Mouse (Mus musculus) hindbrain, embryonic 16.5 days (tissue): ENCODE measurements at regions not wholly inside any gene's neighbourhood (a gene's known extent, or its start where the extent isn't known, plus 50 kb on each side); places are given as distances from the start of the nearest gene placed in this dataset.

Experiments used
- ATAC-seq: fragments of 200-750 bp; cut with Nextera tagmentation; 2 replicates; pipeline ENCODE4 v1.8.0; 2017; ENCODE audit warnings: moderate TSS enrichment, moderate library complexity
- H3K27ac ChIP-seq: fragments of 300-500 bp; sonication (generic); 2 replicates; pipeline ENCODE4 v1.5.1; 2014; ENCODE audit warnings: low read depth, mild to moderate bottlenecking, control low read depth, low read length, moderate library complexity
- H3K27me3 ChIP-seq: fragments of 300-500 bp; sonication (generic); replicated peaks from 2 replicates; pipeline ENCODE4 v1.6.1; 2014; ENCODE audit warnings: low read length; ENCODE audit not compliant: control insufficient read depth, insufficient read depth
- H3K36me3 ChIP-seq: fragments of 300-500 bp; sonication (generic); 2 replicates; pipeline ENCODE4 v1.6.1; 2014; ENCODE audit warnings: mild to moderate bottlenecking, low read length, moderate library complexity, mixed read lengths; ENCODE audit not compliant: control insufficient read depth, insufficient read depth
- H3K4me1 ChIP-seq: fragments of 300-500 bp; sonication (generic); 2 replicates; pipeline ENCODE4 v1.6.1; 2014; ENCODE audit warnings: low read depth, low read length; ENCODE audit not compliant: control insufficient read depth, insufficient read depth
- H3K4me2 ChIP-seq: fragments of 300-500 bp; sonication (generic); 2 replicates; pipeline ENCODE4 v1.6.1; 2014; ENCODE audit warnings: mild to moderate bottlenecking, low read length, control low read depth, moderate library complexity
- H3K4me3 ChIP-seq: fragments of 300-500 bp; sonication (generic); 2 replicates; pipeline ENCODE4 v1.5.1; 2014; ENCODE audit warnings: mild to moderate bottlenecking, low read length, control low read depth, moderate library complexity
- H3K9ac ChIP-seq: fragments of 300-500 bp; sonication (generic); 2 replicates; pipeline ENCODE4 v1.6.1; 2014; ENCODE audit warnings: low read depth, mild to moderate bottlenecking, control low read depth, low read length, moderate library complexity
- H3K9me3 ChIP-seq: fragments of 300-500 bp; sonication (generic); 2 replicates; pipeline ENCODE4 v1.6.1; 2014; ENCODE audit warnings: mild to moderate bottlenecking, low read length, moderate library complexity; ENCODE audit not compliant: control insufficient read depth
- WGBS: fragments of 180-500 bp; shearing (Covaris S2); extraction: QIAGEN DNeasy Blood & Tissue Kit; methylation state at CpG from one replicate; pipeline ENCODE4 v1.1.7; 2014; 5-methylcytosine and 5-hydroxymethylcytosine counted together

DNA sequence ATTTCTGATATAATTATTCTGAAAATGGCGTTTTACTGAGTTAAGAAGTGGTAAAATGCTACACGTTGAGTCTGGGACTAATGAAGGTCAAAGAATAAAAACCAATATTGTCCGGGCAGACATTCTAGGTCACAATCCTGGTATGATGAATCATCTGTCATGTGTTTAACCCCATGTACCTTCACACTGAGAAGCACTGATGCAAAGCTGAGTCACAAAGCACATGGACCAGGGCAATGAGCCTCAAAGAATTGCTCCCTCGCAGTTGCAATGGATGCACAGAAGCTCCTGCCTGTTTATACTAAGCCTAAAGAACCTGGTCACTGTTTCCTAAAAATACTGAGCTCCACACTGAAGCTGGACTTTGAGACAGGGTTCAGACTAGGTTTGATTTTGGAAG is 221.3 kb upstream of the Rsrc1 start:
- Histone ChIP-seq H3K4me1 (no peaks in the 10 kb centered on the region), H3K4me3 (no peak overlapping the region)
- WGBS, result 88% methylated on average over 4 of the region's 4 CpGs

DNA sequence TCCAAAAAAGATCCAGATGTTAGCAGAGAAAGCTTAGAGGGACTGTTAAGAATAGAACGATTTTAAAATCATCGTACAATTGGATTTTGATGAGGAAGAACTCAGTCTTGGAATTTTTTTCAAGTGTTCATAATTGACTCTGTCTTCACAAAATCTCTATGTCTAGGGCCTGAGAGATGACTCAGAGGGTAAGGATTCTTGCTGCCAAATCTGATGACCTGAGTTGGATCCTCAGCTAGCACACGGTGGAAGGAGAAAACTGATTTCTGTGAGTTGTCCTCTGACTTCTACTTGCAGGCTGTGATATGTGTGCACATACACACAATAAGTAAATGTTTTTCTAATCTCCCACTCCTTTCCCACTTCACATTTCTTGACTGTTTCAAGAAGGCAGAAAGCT is 218.7 kb upstream of the Rsrc1 start:
- H3K4me1 ChIP-seq, result no peaks in the 10 kb centered on the region
- no peak overlapping the region for H3K9ac ChIP-seq
- WGBS, result 86% methylated on average over 3 of the region's 3 CpGs
- H3K4me3 ChIP-seq, result no peak overlapping the region
- H3K27me3 ChIP-seq, result no peaks in the 10 kb centered on the region
- ATAC-seq, result no peak
- H3K9me3 ChIP-seq, result no peaks in the 10 kb centered on the region
- no peak overlapping the region for H3K27ac ChIP-seq
- no peak overlapping the region for H3K4me2 ChIP-seq
- no peaks in the 10 kb centered on the region for H3K36me3 ChIP-seq

More for the DNA sequence above, 221.3 kb upstream of the Rsrc1 start:
- Histone ChIP-seq H3K27me3 (no peaks in the 10 kb centered on the region), H3K36me3 (no peaks in the 10 kb centered on the region), H3K9ac (no peak overlapping the region), H3K9me3 (no peaks in the 10 kb centered on the region), H3K27ac (no peak overlapping the region), H3K4me2 (no peak overlapping the region)
- no peak for ATAC-seq

- no peak overlapping the region for H3K27ac ChIP-seq
- H3K9me3 ChIP-seq, result 0 out of 2 replicates have a peak, but pooled peaks cover 2% of the 10 kb centered on the region
- H3K9ac ChIP-seq, result no peak overlapping the region
- H3K4me3 ChIP-seq, result no peak overlapping the region
- no peaks in the 10 kb centered on the region for H3K27me3 ChIP-seq
- 34% methylated on average over 12 of the region's 12 CpGs for WGBS
- H3K36me3 ChIP-seq, result no peaks in the 10 kb centered on the region
- no peaks in the 10 kb centered on the region for H3K4me1 ChIP-seq
- H3K4me2 ChIP-seq, result 0 out of 2 replicates have a peak overlapping the region, but pooled peaks have one; percentile 15
- peak; percentile 73 for ATAC-seq
Observed at GRCm38 (mm10) chr3:66797351-66798010, 183.7 kb upstream of the Rsrc1 start.

- Histone ChIP-seq H3K36me3 (no peaks in the 10 kb centered on the region), H3K4me3 (no peak overlapping the region), H3K27me3 (no peaks in the 10 kb centered on the region), H3K4me1 (no peaks in the 10 kb centered on the region), H3K9me3 (0 out of 2 replicates have a peak, but pooled peaks cover 2% of the 10 kb centered on the region), H3K4me2 (no peak overlapping the region), H3K27ac (no peak overlapping the region), H3K9ac (no peak overlapping the region)
- ATAC-seq, result no peak
- WGBS, result 78% methylated on average over 5 of the region's 5 CpGs
Observed at GRCm38 (mm10) chr3:66798292-66798691, 182.9 kb upstream of the Rsrc1 start.

- WGBS, result 82% methylated on average over 5 of the region's 5 CpGs
- no peak overlapping the region for H3K4me2 ChIP-seq
- H3K27ac ChIP-seq, result no peak overlapping the region
- H3K4me1 ChIP-seq, result no peaks in the 10 kb centered on the region
- no peak overlapping the region for H3K4me3 ChIP-seq
- H3K9ac ChIP-seq, result no peak overlapping the region
- H3K27me3 ChIP-seq, result no peaks in the 10 kb centered on the region
- no peak for ATAC-seq
- no peaks in the 10 kb centered on the region for H3K9me3 ChIP-seq
- no peaks in the 10 kb centered on the region for H3K36me3 ChIP-seq
Observed at GRCm38 (mm10) chr3:66802538-66802937, 178.7 kb upstream of the Rsrc1 start.

GRCm38 (mm10) chr3:66806176-66806575 is 175.0 kb upstream of the Rsrc1 start:
- Histone ChIP-seq H3K4me2 (no peak overlapping the region), H3K27ac (no peak overlapping the region), H3K27me3 (no peaks in the 10 kb centered on the region), H3K9ac (no peak overlapping the region), H3K9me3 (no peaks in the 10 kb centered on the region), H3K4me3 (no peak overlapping the region), H3K36me3 (no peaks in the 10 kb centered on the region), H3K4me1 (no peaks in the 10 kb centered on the region)
- ATAC-seq, result no peak
- 70% methylated on average over 1 of the region's 1 CpGs for WGBS

DNA sequence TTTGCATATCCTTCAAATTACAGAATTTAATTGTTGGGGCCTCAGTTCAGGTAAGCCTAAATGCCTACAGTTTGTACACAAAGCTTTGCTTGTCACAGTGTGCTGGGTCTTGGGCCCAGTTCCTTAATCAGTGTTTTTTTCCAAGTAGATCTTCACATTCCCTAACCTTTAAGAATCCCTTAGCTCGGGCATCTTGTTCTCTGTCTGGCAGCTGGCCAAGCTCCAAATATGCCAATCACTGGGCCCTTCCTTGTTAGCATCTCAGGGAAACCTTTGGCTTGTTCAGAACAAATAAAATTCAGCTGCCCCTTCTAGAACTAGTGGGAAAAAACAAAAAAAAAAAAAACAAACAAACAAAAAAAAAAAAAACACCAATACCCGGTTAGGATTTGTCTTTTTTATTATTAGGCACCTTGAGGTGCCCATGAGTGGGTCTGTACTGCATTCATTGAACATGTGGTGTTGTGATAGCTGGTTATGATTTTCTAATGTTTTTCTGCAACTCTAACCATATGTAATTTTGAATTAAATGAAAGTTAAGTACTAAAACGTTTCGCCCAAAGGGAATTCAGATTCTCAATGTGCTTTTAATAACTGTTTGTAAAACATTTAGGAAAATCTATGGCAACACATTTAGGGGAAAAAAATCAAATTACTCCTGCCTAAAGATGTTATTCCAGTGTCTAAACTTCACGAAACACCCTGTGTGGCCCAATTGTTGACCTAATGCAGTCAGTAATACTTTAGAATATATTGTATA is 168.3 kb upstream of the Rsrc1 start:
- no peak for ATAC-seq
- Histone ChIP-seq H3K4me1 (no peaks in the 10 kb centered on the region), H3K27ac (no peak overlapping the region), H3K36me3 (no peaks in the 10 kb centered on the region), H3K4me3 (no peak overlapping the region), H3K27me3 (no peaks in the 10 kb centered on the region), H3K9ac (no peak overlapping the region), H3K9me3 (no peaks in the 10 kb centered on the region), H3K4me2 (no peak overlapping the region)
- 64% methylated on average over 5 of the region's 5 CpGs for WGBS

- H3K4me3 ChIP-seq, result no peak overlapping the region
- no peak overlapping the region for H3K27ac ChIP-seq
- no peaks in the 10 kb centered on the region for H3K27me3 ChIP-seq
- H3K4me2 ChIP-seq, result no peak overlapping the region
- no peaks in the 10 kb centered on the region for H3K36me3 ChIP-seq
- 85% methylated on average over 3 of the region's 3 CpGs for WGBS
- ATAC-seq, result no peak
- H3K9ac ChIP-seq, result no peak overlapping the region
- no peaks in the 10 kb centered on the region for H3K4me1 ChIP-seq
- H3K9me3 ChIP-seq, result no peaks in the 10 kb centered on the region
Observed at GRCm38 (mm10) chr3:66825761-66826160, 155.4 kb upstream of the Rsrc1 start.
